Mouse (Mus musculus) intestine, embryonic 14.5 days (tissue): ENCODE data around the gene Olfr320. TPM values are rescaled to one million over a fixed set of nuclear protein-coding genes. Genes with fewer than 3 reads are reported as not detected.

Experiments used
- ATAC-seq: fragments of 200-750 bp; cut with Nextera tagmentation; replicated peaks from 2 replicates; pipeline ENCODE4 v1.8.0; 2017; ENCODE audit warnings: low read depth, moderate number of reproducible peaks, moderate TSS enrichment, moderate library complexity; ENCODE audit not compliant: low FRiP score, low TSS enrichment
- DNase-seq: peaks from one replicate; pipeline ENCODE4 v3.0.0-alpha.2; 2018; ENCODE audit warnings: low spot score
- H3K27ac ChIP-seq: fragments of 300-500 bp; sonication (generic); 2 replicates; pipeline ENCODE4 v1.5.1; 2014; ENCODE audit warnings: low read depth, mild to moderate bottlenecking, control low read depth
- H3K27me3 ChIP-seq: fragments of 300-500 bp; sonication (generic); replicated peaks from 2 replicates; pipeline ENCODE4 v1.6.1; 2014; ENCODE audit warnings: low read length, control low read depth; ENCODE audit not compliant: control insufficient read depth, insufficient read depth
- H3K36me3 ChIP-seq: fragments of 300-500 bp; sonication (generic); 2 replicates; pipeline ENCODE4 v1.6.1; 2014; ENCODE audit warnings: low read length, control low read depth; ENCODE audit not compliant: control insufficient read depth, insufficient read depth
- H3K4me1 ChIP-seq: fragments of 300-500 bp; sonication (generic); replicated peaks from 2 replicates; pipeline ENCODE4 v1.6.1; 2014; ENCODE audit warnings: low read length, control low read depth, mixed read lengths; ENCODE audit not compliant: control insufficient read depth, insufficient read depth
- H3K4me2 ChIP-seq: fragments of 300-500 bp; sonication (generic); 2 replicates; pipeline ENCODE4 v1.6.1; 2014; ENCODE audit warnings: low read length
- H3K4me3 ChIP-seq: fragments of 300-500 bp; sonication (generic); 2 replicates; pipeline ENCODE4 v1.5.1; 2014; ENCODE audit warnings: low read depth, low read length, control low read depth, mixed read lengths
- H3K9ac ChIP-seq: fragments of 300-500 bp; sonication (generic); 2 replicates; pipeline ENCODE4 v1.6.1; 2014; ENCODE audit warnings: mild to moderate bottlenecking, low read length
- H3K9me3 ChIP-seq: fragments of 300-500 bp; sonication (generic); 2 replicates; pipeline ENCODE4 v1.6.1; 2016; ENCODE audit warnings: low read length, control low read depth; ENCODE audit not compliant: control insufficient read depth
- WGBS: fragments of 180-500 bp; shearing (Covaris S2); extraction: QIAGEN DNeasy Blood & Tissue Kit; methylation state at CpG from one replicate; pipeline ENCODE4 v1.1.7; 2014; 5-methylcytosine and 5-hydroxymethylcytosine counted together
- polyA plus RNA-seq: library from polyadenylated mRNA; unstranded; fragments of >200 nt; fragmentation: Nextera tagmentation; extraction: Ambion mirVana; gene quantifications from 2 replicates; pipeline ENCODE4 v1.2.1, GENCODE M21; 2014

Gene Olfr320
- not detected in 2 replicates for polyA plus RNA-seq

DNA sequence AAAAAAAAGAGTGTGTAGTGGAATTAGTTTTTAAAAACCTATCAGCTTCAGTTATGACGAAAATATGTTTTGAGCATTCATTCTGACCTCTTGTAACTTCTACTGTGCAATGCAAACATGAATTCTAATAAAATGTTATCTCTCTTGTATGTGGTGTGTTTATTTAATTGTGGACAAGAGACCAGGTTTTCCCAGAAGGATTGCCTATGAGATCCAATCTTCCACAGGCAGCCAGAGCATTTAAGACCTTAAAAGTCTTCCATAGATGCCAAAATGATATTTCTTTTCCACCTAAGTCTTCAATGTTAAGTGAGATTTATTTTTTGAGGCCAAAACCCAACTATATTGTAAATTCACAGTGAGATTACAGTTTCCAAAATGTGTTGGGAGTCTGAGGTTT, at the start of gene Olfr320:
Olfr320 (plus strand) TSS at position 301 of the 400 bp plus-strand sequence.
- no peak within 1 kb of the TSS for H3K4me3 ChIP-seq
- H3K36me3 ChIP-seq = no peaks in the 10 kb centered on the region
- H3K4me1 ChIP-seq = no peaks in the 10 kb centered on the region
- no peak for ATAC-seq
- H3K27me3 ChIP-seq = no peaks in the 10 kb centered on the region
- H3K9ac ChIP-seq = no peak within 1 kb of the TSS
- 86% methylated on average over 1 of the region's 1 CpGs for WGBS
- DNase-seq = no peak
- H3K4me2 ChIP-seq = no peak within 1 kb of the TSS
- H3K27ac ChIP-seq = no peak within 1 kb of the TSS
- H3K9me3 ChIP-seq = no peaks in the 10 kb centered on the region

DNA sequence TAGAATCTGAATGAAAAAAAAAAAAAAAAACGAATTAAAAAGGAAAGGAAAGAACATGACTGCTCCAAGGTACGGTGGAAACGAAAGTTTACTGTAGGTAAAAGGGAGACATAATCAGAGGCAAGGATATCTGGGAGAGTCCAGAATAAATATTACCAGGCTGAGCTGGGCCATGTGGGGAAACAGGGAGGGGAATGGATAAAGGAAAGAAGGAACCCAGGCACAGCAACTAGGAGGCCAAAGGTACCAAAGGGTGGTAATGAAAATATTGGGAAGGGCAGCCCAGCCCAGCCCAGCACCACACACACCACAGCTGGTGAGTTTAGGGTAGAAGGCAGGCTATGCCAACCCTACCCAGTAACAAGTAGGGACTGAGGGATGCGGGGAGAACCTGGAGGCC, 46.0 kb upstream of the Olfr320 start:
- H3K9ac ChIP-seq = no peak overlapping the region
- H3K4me3 ChIP-seq = no peak overlapping the region
- DNase-seq (no peak), ATAC-seq (no peak)
- no peaks in the 10 kb centered on the region for H3K4me1 ChIP-seq
- 0 out of 2 replicates have a peak, but pooled peaks cover 2% of the 10 kb centered on the region for H3K27me3 ChIP-seq
- no peaks in the 10 kb centered on the region for H3K9me3 ChIP-seq
- no peak overlapping the region for H3K4me2 ChIP-seq
- no peaks in the 10 kb centered on the region for H3K36me3 ChIP-seq
- H3K27ac ChIP-seq = no peak overlapping the region
- 48% methylated on average over 4 of the region's 4 CpGs for WGBS

DNA sequence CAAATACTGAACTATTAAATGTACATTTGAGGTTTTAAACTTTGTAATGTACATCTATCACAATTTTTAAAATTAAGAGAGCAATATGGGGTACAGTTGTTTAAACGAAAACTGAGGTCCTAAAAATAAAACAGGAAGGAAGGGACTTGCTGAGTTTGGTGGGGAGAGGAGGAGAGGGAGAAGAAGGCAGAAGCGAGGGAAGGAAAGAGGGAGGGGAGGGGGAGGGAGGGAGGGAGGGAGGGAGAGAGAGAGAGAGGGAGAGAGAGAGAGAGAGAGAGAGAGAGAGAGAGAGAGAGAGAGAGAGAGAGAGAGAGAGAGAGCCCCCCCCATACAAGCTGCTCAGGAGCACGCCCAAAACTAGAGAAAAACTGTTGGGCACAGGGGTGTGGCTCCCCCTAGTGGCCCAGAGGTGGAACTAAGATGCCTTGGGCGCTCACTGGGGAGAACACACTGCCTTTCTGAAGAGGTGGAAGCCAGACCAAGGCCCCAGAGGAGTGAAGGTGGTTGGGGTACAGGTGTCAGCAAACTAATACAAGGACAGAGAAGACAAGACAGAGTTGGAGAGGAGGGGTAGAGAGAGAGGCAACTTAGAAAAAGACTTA, 44.4 kb upstream of the Olfr320 start:
- Histone ChIP-seq H3K4me1 (peaks cover 6% of the 10 kb centered on the region; the same call in 1 of the 2 replicates), H3K4me3 (no peak overlapping the region), H3K9me3 (no peaks in the 10 kb centered on the region), H3K27me3 (peaks cover 11% of the 10 kb centered on the region; the same call in 1 of the 2 replicates), H3K9ac (no peak overlapping the region), H3K36me3 (no peaks in the 10 kb centered on the region), H3K4me2 (no peak overlapping the region), H3K27ac (no peak overlapping the region)
- no peak for ATAC-seq
- no peak for DNase-seq
- 31% methylated on average over 4 of the region's 4 CpGs for WGBS

DNA sequence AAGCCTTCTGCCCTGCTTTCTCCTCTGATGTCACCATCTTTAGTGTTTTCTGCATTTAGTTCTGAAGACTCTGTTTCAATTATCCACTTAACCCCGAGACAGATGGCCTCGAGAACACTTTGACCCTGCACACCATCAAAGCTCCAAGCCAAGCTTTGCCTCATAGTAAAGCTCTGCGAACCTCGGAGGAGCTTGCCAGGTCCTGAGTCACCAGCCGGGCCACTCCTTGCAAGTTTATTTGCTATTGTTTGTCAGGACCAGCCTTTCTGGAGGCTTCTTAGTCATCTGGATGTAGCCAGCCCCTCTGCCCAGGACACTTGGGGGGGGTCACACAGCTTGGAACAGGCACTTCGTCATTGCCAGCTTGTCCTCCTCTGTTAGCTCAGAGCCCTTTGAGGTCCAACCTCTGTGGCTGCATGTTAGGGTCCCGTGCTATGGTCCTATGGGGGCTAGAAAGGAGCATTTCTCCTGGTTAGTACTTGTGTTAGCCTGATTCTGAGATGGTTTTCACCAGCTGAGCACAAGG, 42.7 kb upstream of the Olfr320 start:
- peaks cover 14% of the 10 kb centered on the region; the same call in 1 of the 2 replicates for H3K27me3 ChIP-seq
- H3K4me3 ChIP-seq = no peak overlapping the region
- no peaks in the 10 kb centered on the region for H3K36me3 ChIP-seq
- H3K9me3 ChIP-seq = no peaks in the 10 kb centered on the region
- ATAC-seq (no peak), DNase-seq (no peak)
- 45% methylated on average over 7 of the region's 7 CpGs for WGBS
- H3K9ac ChIP-seq = no peak overlapping the region
- H3K4me1 ChIP-seq = peaks cover 6% of the 10 kb centered on the region; the same call in 1 of the 2 replicates
- no peak overlapping the region for H3K4me2 ChIP-seq
- H3K27ac ChIP-seq = no peak overlapping the region

DNA sequence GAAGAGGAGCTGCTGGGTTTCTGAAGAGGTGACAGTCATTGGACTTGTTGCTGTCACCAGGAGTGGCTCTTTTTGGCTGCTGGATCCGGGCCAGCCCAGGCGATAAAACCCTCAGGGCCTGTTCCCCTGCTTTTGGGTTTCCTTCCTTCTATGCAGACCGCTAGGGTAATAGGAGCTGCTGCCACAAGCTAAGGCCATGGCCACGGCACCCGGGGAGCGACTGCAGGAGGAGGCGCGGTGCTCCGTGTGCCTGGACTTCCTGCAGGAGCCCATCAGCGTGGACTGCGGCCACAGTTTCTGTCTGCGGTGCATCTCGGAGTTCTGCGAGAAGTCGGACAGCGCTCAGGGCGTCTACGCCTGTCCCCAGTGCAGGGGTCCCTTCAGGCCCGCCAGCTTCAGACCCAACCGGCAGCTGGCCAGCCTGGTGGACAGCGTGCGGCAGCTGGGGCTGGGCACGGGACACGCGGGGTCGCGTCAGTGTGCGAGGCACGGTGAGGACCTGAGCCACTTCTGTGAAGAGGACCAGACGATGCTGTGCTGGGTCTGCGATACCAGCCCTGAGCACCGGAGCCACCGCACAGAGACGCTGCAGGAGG, 40.5 kb upstream of the Olfr320 start, which contains the start of gene Trim58:
Trim58 (plus strand) TSS at position 194 of the 596 bp plus-strand sequence.
- Histone ChIP-seq H3K36me3 (no peaks in the 10 kb centered on the region), H3K4me1 (peaks cover 6% of the 10 kb centered on the region; the same call in 1 of the 2 replicates), H3K4me2 (peak within 1 kb of the TSS; percentile 67), H3K27ac (no peak within 1 kb of the TSS), H3K9ac (0 out of 2 replicates have a peak within 1 kb of the TSS, but pooled peaks have one; percentile 11), H3K27me3 (peaks cover 14% of the 10 kb centered on the region; the same call in 1 of the 2 replicates), H3K9me3 (no peaks in the 10 kb centered on the region), H3K4me3 (peak within 1 kb of the TSS; percentile 32)
- ATAC-seq (0 out of 2 replicates have a peak, but pooled peaks have one; percentile 40), DNase-seq (peak; percentile 73)
- 5% methylated on average over 34 of the region's 34 CpGs for WGBS

DNA sequence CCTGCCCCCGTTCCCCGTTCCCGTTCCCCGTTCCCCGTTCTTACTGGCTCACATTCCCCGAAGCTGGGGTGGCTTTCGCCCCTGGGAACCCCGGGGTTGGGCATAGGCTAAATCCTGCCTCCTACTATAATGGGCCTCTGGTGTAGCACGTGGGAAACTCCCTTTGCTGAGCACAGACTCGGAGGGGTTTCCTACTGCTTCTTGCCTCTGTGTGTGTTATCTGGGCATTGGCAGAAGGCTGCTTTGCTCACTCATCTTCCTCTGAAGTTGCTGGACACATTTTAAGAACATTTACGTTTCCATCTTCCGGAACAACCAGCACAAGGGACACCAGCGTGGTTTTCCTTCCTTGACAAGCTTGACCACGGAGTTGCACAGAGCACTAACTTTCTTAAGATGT, 39.8 kb upstream of the Olfr320 start:
- peaks cover 14% of the 10 kb centered on the region; the same call in 1 of the 2 replicates for H3K27me3 ChIP-seq
- peaks cover 6% of the 10 kb centered on the region; the same call in 1 of the 2 replicates for H3K4me1 ChIP-seq
- no peaks in the 10 kb centered on the region for H3K9me3 ChIP-seq
- no peak overlapping the region for H3K27ac ChIP-seq
- peak overlapping the region; percentile 67 for H3K4me2 ChIP-seq
- H3K9ac ChIP-seq = no peak overlapping the region
- no peaks in the 10 kb centered on the region for H3K36me3 ChIP-seq
- H3K4me3 ChIP-seq = no peak overlapping the region
- no peak for DNase-seq
- 31% methylated on average over 14 of the region's 14 CpGs for WGBS
- ATAC-seq = no peak

DNA sequence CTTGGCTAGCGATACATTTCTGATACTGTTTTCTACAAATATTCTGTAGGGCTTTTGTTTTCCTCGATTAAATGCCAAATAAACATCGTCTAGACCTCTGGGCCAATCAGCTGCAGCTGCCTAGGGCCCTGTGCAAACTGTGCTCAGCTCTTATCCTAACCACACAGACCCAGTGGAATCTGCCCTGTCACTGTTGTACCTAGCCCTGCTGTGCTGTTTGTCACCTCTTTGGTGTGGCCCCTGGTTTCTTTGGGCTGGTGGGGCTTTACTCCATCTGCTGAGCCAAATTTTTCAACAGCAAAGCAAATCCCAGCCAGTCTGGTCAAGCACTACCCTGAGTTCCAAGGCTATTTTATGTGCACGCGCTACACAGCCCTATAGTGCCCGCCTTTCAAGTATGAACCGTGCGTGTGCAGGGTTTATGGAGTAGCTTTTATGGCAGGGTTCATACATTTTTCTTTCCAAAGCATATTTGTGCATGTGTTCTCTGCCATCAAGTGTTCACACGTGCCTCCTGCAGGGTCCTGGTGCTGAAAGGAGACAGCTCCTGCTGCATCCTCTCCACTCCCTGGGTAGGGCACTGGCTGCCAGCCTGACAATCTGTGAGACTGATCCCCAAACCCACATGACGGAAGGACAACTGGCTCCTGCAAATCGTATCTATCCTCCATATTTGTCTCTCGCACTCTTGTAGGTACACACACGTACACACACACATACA, 39.1 kb upstream of the Olfr320 start:
- Histone ChIP-seq H3K9me3 (no peaks in the 10 kb centered on the region), H3K27ac (no peak overlapping the region), H3K36me3 (no peaks in the 10 kb centered on the region), H3K9ac (no peak overlapping the region), H3K4me2 (no peak overlapping the region), H3K27me3 (peaks cover 14% of the 10 kb centered on the region; the same call in 1 of the 2 replicates), H3K4me1 (peaks cover 6% of the 10 kb centered on the region; the same call in 1 of the 2 replicates), H3K4me3 (no peak overlapping the region)
- WGBS = 83% methylated on average over 13 of the region's 13 CpGs
- DNase-seq = no peak
- no peak for ATAC-seq

DNA sequence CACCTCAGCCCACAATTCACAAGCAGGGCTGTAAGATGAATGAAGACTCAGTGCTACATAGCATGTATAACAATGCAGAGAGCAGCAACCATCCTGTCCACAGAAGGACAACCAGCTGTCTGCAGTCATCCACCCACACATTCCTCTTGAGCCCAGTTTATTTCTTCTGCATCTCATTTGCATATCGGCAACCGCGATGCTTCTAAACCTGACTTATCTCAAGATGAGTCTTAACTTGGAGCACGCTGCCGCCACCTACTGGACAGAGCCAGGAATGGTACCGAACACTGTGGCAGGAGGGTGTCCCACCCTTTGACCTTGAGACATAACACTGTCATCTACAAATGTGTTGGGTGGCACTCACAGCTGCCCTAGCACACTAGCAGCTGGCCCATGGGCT, 37.5 kb upstream of the Olfr320 start:
- peaks cover 6% of the 10 kb centered on the region; the same call in 1 of the 2 replicates for H3K4me1 ChIP-seq
- peak; percentile 61 for DNase-seq
- H3K9ac ChIP-seq = no peak overlapping the region
- H3K9me3 ChIP-seq = no peaks in the 10 kb centered on the region
- no peaks in the 10 kb centered on the region for H3K36me3 ChIP-seq
- ATAC-seq = no peak
- no peak overlapping the region for H3K4me2 ChIP-seq
- H3K4me3 ChIP-seq = no peak overlapping the region
- no peak overlapping the region for H3K27ac ChIP-seq
- WGBS = 42% methylated on average over 6 of the region's 6 CpGs
- H3K27me3 ChIP-seq = peaks cover 11% of the 10 kb centered on the region; the same call in 1 of the 2 replicates
